Mouse (Mus musculus) ES-E14 (cell line): Measurements from ENCODE around the gene 1700109H08Rik. TPM values are rescaled to one million over a fixed set of nuclear protein-coding genes. Genes with fewer than 3 reads are reported as not detected.

Experiments
- DNase-seq: peaks from one replicate; pipeline ENCODE4 v3.0.0-alpha.2; 2013; ENCODE audit warnings: low read depth, low spot score
- H3K27ac ChIP-seq: 2 replicates; pipeline ENCODE4 v1.5.1; 2012; ENCODE audit warnings: low read depth, mild to moderate bottlenecking, low read length, moderate library complexity, mixed read lengths; ENCODE audit not compliant: poor library complexity, insufficient read depth, severe bottlenecking
- H3K36me3 ChIP-seq: 2 replicates; pipeline ENCODE4 v1.6.1; 2012; ENCODE audit warnings: mild to moderate bottlenecking, low read length, moderate library complexity, mixed read lengths; ENCODE audit not compliant: control insufficient read depth, poor library complexity, insufficient read depth, severe bottlenecking
- H3K4me1 ChIP-seq, 2 experiments: fragments of 150-350 bp in 1 of 2; sonication (generic) in 1 of 2; 2 replicates each; pipeline ENCODE4 v1.6.1; 2012; ENCODE audit warnings: low read length in 2 of 2, mild to moderate bottlenecking in 1 of 2, mixed read lengths in 1 of 2; ENCODE audit not compliant: control insufficient read depth in 2 of 2, insufficient read depth in 2 of 2, poor library complexity in 1 of 2
- H3K4me3 ChIP-seq, 2 experiments: fragments of 150-350 bp in 1 of 2; sonication (generic) in 1 of 2; 2 replicates each; pipeline ENCODE4 v1.5.1; 2012; ENCODE audit warnings: low read length in 2 of 2, low read depth in 1 of 2, mild to moderate bottlenecking in 1 of 2, mixed read lengths in 1 of 2; ENCODE audit not compliant: insufficient read depth in 1 of 2, poor library complexity in 1 of 2, severe bottlenecking in 1 of 2
- H3K9ac ChIP-seq: 2 replicates; pipeline ENCODE4 v1.6.1; 2012; ENCODE audit warnings: low read depth, mild to moderate bottlenecking, low read length, mixed read lengths; ENCODE audit not compliant: poor library complexity, insufficient read depth, severe bottlenecking
- H3K9me3 ChIP-seq: fragments of 150-350 bp; sonication (generic); 2 replicates; pipeline ENCODE4 v1.6.1; 2012; ENCODE audit warnings: low read depth, mild to moderate bottlenecking, low read length; ENCODE audit not compliant: control insufficient read depth, insufficient read depth
- CHD2 ChIP-seq: IDR thresholded peaks from 2 replicates; pipeline ENCODE4 v1.6.1; 2014; ENCODE audit warnings: mild to moderate bottlenecking, low read depth, low read length, inconsistent platforms
- HCFC1 ChIP-seq: IDR thresholded peaks from 2 replicates; pipeline ENCODE4 v1.6.1; 2012; ENCODE audit warnings: low read length, inconsistent platforms, borderline replicate concordance; ENCODE audit not compliant: insufficient read depth
- MAFK ChIP-seq: IDR thresholded peaks from 2 replicates; pipeline ENCODE4 v1.6.1; 2014; ENCODE audit warnings: mild to moderate bottlenecking, low read depth, low read length, inconsistent platforms; ENCODE audit not compliant: insufficient read depth
- ZC3H11A ChIP-seq: IDR thresholded peaks from 2 replicates; pipeline ENCODE4 v1.6.1; 2012; ENCODE audit warnings: low read depth, mild to moderate bottlenecking, inconsistent platforms, low read length, borderline replicate concordance
- ZNF384 ChIP-seq: IDR thresholded peaks from 2 replicates; pipeline ENCODE4 v1.6.1; 2012; ENCODE audit warnings: low read depth, low read length, inconsistent platforms
- in situ Hi-C, 2 experiments: fragments of 600-800 bp; cut with MboI; formaldehyde crosslinking; loops; one replicate each; pipeline ENCODE4 v1.15.1; 2025; ENCODE audit warnings: low sequenced_read_pairs in 2 of 2, inconsistent platforms in 1 of 2; ENCODE audit not compliant: unreplicated experiment in 2 of 2
- total RNA-seq: library from RNA; depleted of rRNA; stranded (reverse); fragments of 300-350 nt; gene quantifications from 2 replicates; pipeline ENCODE4 v1.2.3, GENCODE M21; 2012; rRNA removed

1700109H08Rik gene
- total RNA-seq, 1 experiment: 6.2 TPM

GRCm38 (mm10) chr5:3632285-3632684, 60.9 kb downstream of the 1700109H08Rik start:
- H3K4me1 ChIP-seq: peaks cover 0 to 2% of the 10 kb centered on the region in 2 experiments; a peak in 1 of 4 replicates
- in situ Hi-C loops: no loop called here
- no peak for DNase-seq
- H3K36me3 ChIP-seq: 0 out of 2 replicates have a peak, but pooled peaks cover 1% of the 10 kb centered on the region
- H3K9me3 ChIP-seq: no peaks in the 10 kb centered on the region
- no peak for TF ChIP-seq MAFK
- TF ChIP-seq CHD2: no peak
- no peak for TF ChIP-seq HCFC1
- no peak for TF ChIP-seq ZNF384
- no peak for TF ChIP-seq ZC3H11A
- H3K4me3 ChIP-seq: no peak overlapping the region
- no peak overlapping the region for H3K27ac ChIP-seq
- H3K9ac ChIP-seq: no peak overlapping the region

GRCm38 (mm10) chr5:3633315-3633714, 61.9 kb downstream of the 1700109H08Rik start:
- in situ Hi-C loops: no loop called here
- Histone ChIP-seq H3K4me1 (peaks cover 0 to 2% of the 10 kb centered on the region in 2 experiments; a peak in 1 of 4 replicates), H3K4me3 (no peak overlapping the region), H3K9me3 (no peaks in the 10 kb centered on the region), H3K27ac (no peak overlapping the region), H3K36me3 (no peaks in the 10 kb centered on the region), H3K9ac (peak overlapping the region; percentile 64; the same call in 1 of the 2 replicates)
- TF ChIP-seq ZNF384 (no peak), MAFK (no peak), HCFC1 (no peak)
- no peak for DNase-seq

- DNase-seq: no peak
These were observed 62.6 kb downstream of the 1700109H08Rik start for GRCm38 (mm10) chr5:3633951-3634350.

More at GRCm38 (mm10) chr5:3633951-3634350, 62.6 kb downstream of the 1700109H08Rik start:
- 0 out of 2 replicates have a peak, but pooled peaks have one; percentile 31 for TF ChIP-seq ZC3H11A
- TF ChIP-seq ZNF384: no peak
- Histone ChIP-seq H3K4me1 (peaks cover 0 to 2% of the 10 kb centered on the region in 2 experiments; a peak in 1 of 4 replicates), H3K9me3 (no peaks in the 10 kb centered on the region), H3K27ac (no peak overlapping the region), H3K9ac (no peak overlapping the region), H3K4me3 (0 out of 4 replicates have a peak overlapping the region, but pooled peaks of 1 of the 2 experiments have one; percentile 30), H3K36me3 (no peaks in the 10 kb centered on the region)
- in situ Hi-C loops: no loop called here

Other genes starting within 250 kb of the 1700109H08Rik start
- 34.1 and 47.9 TPM in 2 replicates for gene Cdk6, start 230.1 kb upstream of the 1700109H08Rik start, total RNA-seq
- gene Fam133b, start 27.7 kb upstream of the 1700109H08Rik start, total RNA-seq: 24.8 and 30.0 TPM in 2 replicates
- gene Pex1, start 24.5 kb downstream of the 1700109H08Rik start, total RNA-seq: 12.9 and 14.9 TPM in 2 replicates
- 21.9 and 25.0 TPM in 2 replicates for gene Rbm48, start 25.0 kb downstream of the 1700109H08Rik start, total RNA-seq
- gene Tmbim7, start 79.6 kb downstream of the 1700109H08Rik start, total RNA-seq: not detected in 2 replicates
- gene Gatad1, start 85.6 kb downstream of the 1700109H08Rik start, total RNA-seq: 67.4 and 90.0 TPM in 2 replicates
- gene Ankib1, start 231.4 kb downstream of the 1700109H08Rik start, total RNA-seq: 15.1 and 17.6 TPM in 2 replicates
- gene Krit1, start 231.6 kb downstream of the 1700109H08Rik start, total RNA-seq: 25.0 and 30.8 TPM in 2 replicates